Mouse (Mus musculus): ENCODE data around the gene Myo1f.

Gene Myo1f

GRCm38 (mm10) chr17:33649781-33650475, 94.4 kb downstream of the Myo1f start:
- no peak for DNase-seq (ENCODE audit: low spot score)
